Mouse (Mus musculus) heart, embryonic 16.5 days (tissue): ENCODE results near the gene Klhl26. TPM values are rescaled to one million over a fixed set of nuclear protein-coding genes. Genes with fewer than 3 reads are reported as not detected.

Source experiments
- ATAC-seq: fragments of 200-750 bp; cut with Nextera tagmentation; replicated peaks from 2 replicates; pipeline ENCODE4 v1.8.0; 2017; ENCODE audit warnings: moderate number of reproducible peaks; ENCODE audit not compliant: insufficient read depth, low FRiP score; ENCODE audit errors: extremely low read depth
- H3K27ac ChIP-seq: fragments of 300-500 bp; sonication (generic); 2 replicates; pipeline ENCODE4 v1.5.1; 2014; ENCODE audit warnings: mild to moderate bottlenecking, low read length, control low read depth, moderate library complexity
- H3K27me3 ChIP-seq: fragments of 300-500 bp; sonication (generic); 2 replicates; pipeline ENCODE4 v1.6.1; 2014; ENCODE audit warnings: low read length, mixed read lengths; ENCODE audit not compliant: control insufficient read depth, insufficient read depth
- H3K36me3 ChIP-seq: fragments of 300-500 bp; sonication (generic); 2 replicates; pipeline ENCODE4 v1.6.1; 2014; ENCODE audit not compliant: control insufficient read depth, insufficient read depth
- H3K4me1 ChIP-seq: fragments of 300-500 bp; sonication (generic); 2 replicates; pipeline ENCODE4 v1.6.1; 2014; ENCODE audit warnings: low read length, mixed read lengths; ENCODE audit not compliant: control insufficient read depth, insufficient read depth
- H3K4me2 ChIP-seq: fragments of 300-500 bp; sonication (generic); 2 replicates; pipeline ENCODE4 v1.6.1; 2014; ENCODE audit warnings: low read depth, mild to moderate bottlenecking, control low read depth, low read length
- H3K4me3 ChIP-seq: fragments of 300-500 bp; sonication (generic); 2 replicates; pipeline ENCODE4 v1.5.1; 2014; ENCODE audit warnings: mild to moderate bottlenecking, control low read depth, low read length
- H3K9ac ChIP-seq: fragments of 300-500 bp; sonication (generic); 2 replicates; pipeline ENCODE4 v1.6.1; 2014; ENCODE audit warnings: low read length, control low read depth
- H3K9me3 ChIP-seq: fragments of 300-500 bp; sonication (generic); replicated peaks from 2 replicates; pipeline ENCODE4 v1.6.1; 2016; ENCODE audit warnings: low read length; ENCODE audit not compliant: control insufficient read depth
- WGBS: fragments of 180-500 bp; shearing (Covaris S2); extraction: QIAGEN DNeasy Blood & Tissue Kit; methylation state at CpG from one replicate; pipeline ENCODE4 v1.1.7; 2014; 5-methylcytosine and 5-hydroxymethylcytosine counted together
- polyA plus RNA-seq: library from polyadenylated mRNA; unstranded; fragments of >200 nt; fragmentation: Nextera tagmentation; extraction: Ambion mirVana; gene quantifications from 2 replicates; pipeline ENCODE4 v1.2.1, GENCODE M21; 2015

The Klhl26 gene
- polyA plus RNA-seq, 1 experiment from 2014 or later: 9.9 TPM

DNA sequence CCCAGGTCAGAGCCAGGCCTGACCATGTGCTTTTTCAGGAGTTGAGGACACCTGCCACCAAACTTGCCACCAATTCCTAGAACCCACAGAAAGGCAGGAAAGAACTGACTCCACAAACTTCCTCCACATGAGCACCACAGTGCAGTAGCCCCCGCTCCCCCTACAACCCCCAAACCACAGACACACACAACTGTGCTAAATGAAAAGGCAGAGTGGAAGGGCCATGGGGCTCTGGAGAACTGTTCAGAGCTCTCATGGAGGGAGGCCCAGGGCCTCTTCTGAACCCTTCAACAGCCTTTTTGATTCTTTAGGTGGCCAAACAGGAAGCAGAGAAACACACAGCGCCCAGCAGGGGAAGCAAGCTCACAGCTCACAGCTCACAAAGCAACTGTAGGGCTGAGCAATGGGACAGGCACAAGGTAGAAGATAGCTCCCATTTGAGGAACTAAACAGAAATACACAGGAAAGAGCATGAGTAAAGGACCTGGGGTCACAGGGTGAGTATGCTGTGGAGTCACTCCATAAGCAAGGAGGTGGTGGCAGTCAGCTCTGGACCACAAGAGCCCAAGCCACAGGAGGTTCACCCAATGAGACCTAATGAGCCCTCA lies 50.4 kb downstream of the Klhl26 start:
- no peak overlapping the region for H3K9ac ChIP-seq
- 84% methylated on average over 2 of the region's 2 CpGs for WGBS
- no peaks in the 10 kb centered on the region for H3K27me3 ChIP-seq
- H3K4me2 ChIP-seq: no peak overlapping the region
- no peaks in the 10 kb centered on the region for H3K4me1 ChIP-seq
- H3K27ac ChIP-seq: no peak overlapping the region
- H3K4me3 ChIP-seq: no peak overlapping the region
- H3K36me3 ChIP-seq: no peaks in the 10 kb centered on the region
- no peaks in the 10 kb centered on the region for H3K9me3 ChIP-seq
- ATAC-seq: no peak

DNA sequence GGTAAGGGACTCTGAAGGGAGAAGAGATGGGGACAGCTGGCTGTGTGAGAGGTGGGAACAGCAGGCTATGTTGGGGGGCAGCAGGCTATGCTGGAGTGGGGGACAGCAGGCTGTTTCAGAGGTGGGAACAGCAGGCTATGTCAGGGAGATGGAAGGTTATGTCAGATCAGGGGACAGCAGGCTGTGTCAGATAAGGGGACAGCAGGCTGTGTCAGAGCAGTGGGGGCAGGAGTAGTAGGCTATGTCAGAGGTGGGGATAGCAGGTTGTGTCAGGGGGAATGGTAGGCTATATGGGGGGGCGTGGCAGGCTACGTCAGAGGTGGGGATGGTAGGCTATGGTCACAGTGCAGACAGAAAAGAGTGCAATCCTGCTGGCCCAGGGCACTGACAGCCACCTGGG lies 54.0 kb downstream of the Klhl26 start:
- Histone ChIP-seq H3K9ac (no peak overlapping the region), H3K27ac (no peak overlapping the region), H3K36me3 (no peaks in the 10 kb centered on the region), H3K4me3 (no peak overlapping the region), H3K9me3 (no peaks in the 10 kb centered on the region), H3K4me2 (no peak overlapping the region), H3K4me1 (peaks cover 22% of the 10 kb centered on the region), H3K27me3 (no peaks in the 10 kb centered on the region)
- 89% methylated on average over 2 of the region's 2 CpGs for WGBS
- ATAC-seq: no peak

DNA sequence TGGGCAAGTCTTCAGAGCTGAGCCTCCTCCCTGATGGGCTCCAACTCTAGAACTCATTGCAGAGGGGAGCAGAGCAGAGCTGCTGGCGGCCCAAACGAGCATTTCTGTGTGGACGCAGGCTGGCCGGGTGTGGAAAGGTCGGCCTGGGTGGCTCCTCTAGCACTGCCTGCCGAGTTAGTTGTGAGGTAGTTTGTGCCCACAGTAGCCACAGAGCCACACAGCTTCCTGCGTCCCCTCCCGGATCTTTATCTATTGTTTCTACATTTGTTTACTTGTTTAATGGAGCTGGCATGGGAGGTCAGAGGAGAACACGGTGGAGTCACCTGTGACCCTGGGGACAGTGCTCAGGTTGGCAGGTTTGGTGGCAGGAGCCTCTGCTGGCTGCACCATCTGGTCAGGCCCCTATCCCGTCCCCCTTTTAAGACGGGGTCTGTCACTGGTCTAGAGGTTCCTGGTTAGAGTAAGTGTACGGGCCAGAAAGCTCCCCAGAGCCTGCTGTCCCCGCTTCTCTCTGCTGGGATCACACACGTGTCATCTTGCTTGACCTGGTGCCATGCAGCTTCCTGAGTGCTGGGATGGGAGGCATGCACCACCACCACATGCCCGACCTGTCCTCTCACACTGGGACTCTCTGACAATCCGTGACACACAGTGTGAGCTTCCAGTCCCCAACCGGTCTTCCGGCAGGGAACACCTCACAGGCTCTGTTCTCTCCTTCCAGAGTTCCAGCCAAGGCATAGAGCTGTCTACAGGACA lies 55.2 kb downstream of the Klhl26 start:
- Histone ChIP-seq H3K27me3 (no peaks in the 10 kb centered on the region), H3K4me1 (peaks cover 23% of the 10 kb centered on the region), H3K9me3 (no peaks in the 10 kb centered on the region), H3K36me3 (no peaks in the 10 kb centered on the region), H3K9ac (no peak overlapping the region), H3K4me3 (no peak overlapping the region), H3K4me2 (no peak overlapping the region), H3K27ac (no peak overlapping the region)
- ATAC-seq: no peak
- 63% methylated on average over 18 of the region's 18 CpGs for WGBS

DNA sequence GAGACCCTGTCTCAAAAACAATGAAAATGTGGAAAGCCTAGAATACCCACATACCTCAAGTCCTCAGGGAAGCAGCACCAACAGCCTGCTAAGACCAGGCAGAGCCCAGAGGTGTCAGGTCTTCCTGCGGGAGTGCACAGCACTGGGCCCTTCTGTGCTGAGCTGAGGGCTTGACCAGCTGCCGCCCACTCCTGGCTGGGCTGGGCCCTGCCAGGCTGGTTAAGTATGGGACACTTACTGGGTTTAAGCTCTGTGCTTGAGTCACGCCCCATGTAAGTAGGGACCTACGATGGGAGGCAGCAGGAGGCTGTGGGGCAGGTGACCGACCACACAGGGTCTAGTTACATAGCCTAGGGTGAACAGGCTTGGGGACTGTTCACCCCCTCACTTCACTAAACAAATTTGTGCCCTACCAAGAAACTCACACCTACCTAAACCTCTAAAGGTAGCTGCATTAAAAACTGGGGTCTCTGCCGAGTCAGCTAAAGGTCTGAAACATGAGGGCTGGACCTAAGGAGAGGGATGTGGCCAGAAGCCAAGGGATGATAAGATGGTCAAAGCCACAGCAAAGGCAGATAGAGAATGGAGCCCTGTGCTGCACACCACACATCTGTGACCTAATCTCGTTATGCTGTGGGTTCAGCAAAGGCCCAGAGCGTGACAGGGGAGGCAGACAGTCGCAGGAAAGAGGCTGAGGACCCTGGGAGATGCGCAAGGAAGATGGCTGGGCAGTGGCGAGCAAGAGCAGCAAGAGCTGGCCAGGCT lies 56.7 kb downstream of the Klhl26 start:
- 63% methylated on average over 11 of the region's 11 CpGs for WGBS
- H3K27me3 ChIP-seq: no peaks in the 10 kb centered on the region
- H3K9me3 ChIP-seq: no peaks in the 10 kb centered on the region
- H3K4me2 ChIP-seq: no peak overlapping the region
- H3K4me1 ChIP-seq: peaks cover 25% of the 10 kb centered on the region
- peak overlapping the region; percentile 25; the same call in 1 of the 2 replicates for H3K27ac ChIP-seq
- no peaks in the 10 kb centered on the region for H3K36me3 ChIP-seq
- H3K4me3 ChIP-seq: no peak overlapping the region
- H3K9ac ChIP-seq: no peak overlapping the region
- no peak for ATAC-seq

GRCm38 (mm10) chr8:70418954-70419353 lies 57.8 kb downstream of the Klhl26 start:
- Histone ChIP-seq H3K4me2 (no peak overlapping the region), H3K27ac (peak overlapping the region; percentile 5), H3K9ac (no peak overlapping the region), H3K27me3 (no peaks in the 10 kb centered on the region), H3K4me3 (no peak overlapping the region), H3K4me1 (peaks cover 25% of the 10 kb centered on the region), H3K36me3 (no peaks in the 10 kb centered on the region), H3K9me3 (no peaks in the 10 kb centered on the region)
- 22% methylated on average over 14 of the region's 14 CpGs for WGBS
- peak; percentile 76 for ATAC-seq

GRCm38 (mm10) chr8:70417914-70418313 lies 58.9 kb downstream of the Klhl26 start:
- no peaks in the 10 kb centered on the region for H3K36me3 ChIP-seq
- H3K27me3 ChIP-seq: no peaks in the 10 kb centered on the region
- 36% methylated on average over 10 of the region's 10 CpGs for WGBS
- H3K4me1 ChIP-seq: peaks cover 25% of the 10 kb centered on the region
- no peak overlapping the region for H3K4me3 ChIP-seq
- no peak overlapping the region for H3K9ac ChIP-seq
- H3K4me2 ChIP-seq: no peak overlapping the region
- H3K27ac ChIP-seq: no peak overlapping the region
- H3K9me3 ChIP-seq: no peaks in the 10 kb centered on the region
- no peak for ATAC-seq

DNA sequence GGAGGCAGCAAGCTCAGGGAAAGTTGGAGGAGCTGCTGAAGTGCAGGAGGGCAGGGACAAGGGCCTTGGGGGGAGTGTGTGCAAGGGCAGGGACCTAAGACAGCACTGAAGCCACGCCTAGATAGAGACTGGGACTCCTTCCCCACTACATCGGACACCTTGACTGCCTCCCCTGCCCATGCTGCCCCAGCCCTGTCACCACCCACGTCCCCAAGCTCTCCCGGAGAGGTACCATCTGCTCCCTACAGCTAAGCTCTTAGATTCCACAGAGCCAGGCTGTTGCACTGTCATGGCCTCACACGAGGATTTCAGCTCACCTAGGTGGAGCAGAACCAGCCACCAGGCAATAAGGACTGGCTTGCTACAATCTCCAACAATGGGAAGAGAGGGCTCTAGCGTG lies 59.8 kb downstream of the Klhl26 start:
- Histone ChIP-seq H3K4me1 (peaks cover 25% of the 10 kb centered on the region), H3K36me3 (no peaks in the 10 kb centered on the region), H3K9ac (no peak overlapping the region), H3K4me3 (no peak overlapping the region), H3K27ac (no peak overlapping the region), H3K27me3 (no peaks in the 10 kb centered on the region), H3K4me2 (no peak overlapping the region), H3K9me3 (no peaks in the 10 kb centered on the region)
- no peak for ATAC-seq
- WGBS: 56% methylated on average over 6 of the region's 6 CpGs

DNA sequence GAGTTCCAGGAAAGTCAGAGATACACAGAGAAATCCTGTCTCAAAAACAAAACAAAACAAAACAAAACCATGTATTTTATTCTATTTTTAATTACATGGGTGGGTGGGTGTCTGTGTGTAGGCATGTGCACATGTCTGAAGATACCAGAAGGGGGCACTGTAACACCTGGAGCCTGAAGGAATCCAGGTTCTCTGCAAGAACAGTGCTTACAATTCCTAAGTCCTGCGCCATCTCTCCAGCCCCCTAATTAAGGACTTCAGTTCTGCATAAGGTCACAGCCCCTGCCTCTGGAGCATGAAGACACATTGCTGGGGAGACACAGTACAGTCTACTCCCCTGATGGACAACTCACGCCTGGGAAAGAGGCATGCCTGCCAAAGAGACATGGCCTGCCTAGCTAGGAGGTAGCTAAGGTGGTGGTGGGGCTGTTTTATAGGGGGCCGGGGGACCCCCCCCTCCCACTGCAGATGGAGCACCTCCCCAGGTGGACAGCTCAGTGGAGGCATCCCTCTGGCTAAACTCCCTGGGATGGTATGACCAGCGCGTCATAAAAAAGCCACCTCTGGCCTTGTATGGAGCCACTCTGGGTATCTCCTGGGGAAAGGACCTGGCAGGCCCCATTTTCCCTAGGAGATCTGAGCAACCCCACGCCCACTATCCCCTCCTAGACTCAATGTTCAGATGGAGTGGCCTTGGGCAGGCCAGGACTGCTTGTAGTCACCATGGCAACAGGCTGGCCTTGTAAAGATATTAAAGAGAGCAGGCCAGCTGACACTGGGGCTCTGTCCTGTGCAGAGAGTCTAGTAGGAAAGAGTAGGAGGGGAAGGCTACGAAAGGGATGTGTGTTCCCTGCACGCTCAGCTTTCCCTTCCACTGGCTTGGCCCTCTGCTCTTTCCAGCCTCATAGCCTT lies 61.0 kb downstream of the Klhl26 start:
- H3K9me3 ChIP-seq: no peaks in the 10 kb centered on the region
- no peak for ATAC-seq
- 80% methylated on average over 8 of the region's 8 CpGs for WGBS
- no peaks in the 10 kb centered on the region for H3K27me3 ChIP-seq
- no peak overlapping the region for H3K9ac ChIP-seq
- H3K4me2 ChIP-seq: no peak overlapping the region
- H3K36me3 ChIP-seq: no peaks in the 10 kb centered on the region
- H3K4me1 ChIP-seq: peaks cover 25% of the 10 kb centered on the region
- no peak overlapping the region for H3K4me3 ChIP-seq
- H3K27ac ChIP-seq: no peak overlapping the region
